Mouse (Mus musculus): ENCODE data around the gene Gpr179.

GRCm38 (mm10) chr11:97362943-97363643 is 11.2 kb upstream of the Gpr179 start:
- TF ChIP-seq CTCF (conservative IDR thresholded peaks at IDR 0.05; ENCODE audit: insufficient read depth, insufficient read length, low read depth, low read length) (no peak), POLR2A (IDR thresholded peaks at IDR 0.05; ENCODE audit: low read depth, low read length) (no peak)

Measured in kidney, adult 2 months (tissue).